Mouse (Mus musculus): Measurements from ENCODE around the gene Polh. TPM values are rescaled to one million over a fixed set of nuclear protein-coding genes. Genes with fewer than 3 reads are reported as not detected.

The Polh gene
- polyA plus RNA-seq, 1 experiment from 2014 or later, result 8.0 TPM

DNA sequence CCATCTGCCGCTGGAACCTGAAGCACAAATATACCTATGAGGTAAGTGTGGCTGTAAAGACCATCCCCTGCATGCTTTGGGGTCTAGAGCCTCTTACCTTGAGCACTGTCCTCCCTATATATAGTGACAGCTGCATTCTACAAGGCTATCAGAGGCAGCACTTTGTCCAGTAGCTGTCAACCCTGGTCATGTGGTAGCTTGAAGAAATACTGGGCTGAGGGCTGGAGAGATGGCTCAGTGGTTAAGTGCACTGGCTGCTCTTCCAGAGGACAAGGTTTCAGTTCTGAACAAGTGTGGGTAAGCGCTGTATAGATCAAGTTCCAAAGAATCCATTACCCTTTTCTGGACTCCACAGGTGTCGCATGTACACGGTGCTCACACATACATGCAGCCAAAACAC is 79.7 kb downstream of the Polh start:
- no peaks in the 10 kb centered on the region for H3K9me3 ChIP-seq (ENCODE audit: control insufficient read depth, low read length)
- no peaks in the 10 kb centered on the region for H3K4me1 ChIP-seq (replicated peaks; ENCODE audit: control insufficient read depth, insufficient read depth)
- H3K27me3 ChIP-seq (ENCODE audit: control insufficient read depth, insufficient read depth, low read length), result no peaks in the 10 kb centered on the region
- ATAC-seq (ENCODE audit: low FRiP score, low TSS enrichment) (no peak), DNase-seq (ENCODE audit: low spot score) (no peak)
- TF ChIP-seq CTCF (IDR thresholded peaks at IDR 0.05; ENCODE audit: low read depth) (no peak), EP300 (optimal IDR thresholded peaks at IDR 0.05) (no peak)
- H3K27ac ChIP-seq (replicated peaks), result no peak overlapping the region
- H3K36me3 ChIP-seq (ENCODE audit: control insufficient read depth, insufficient read depth, low read length), result peaks cover 35% of the 10 kb centered on the region
- H3K9ac ChIP-seq (ENCODE audit: low read length), result no peak overlapping the region
- WGBS, result 94% methylated on average over 4 of the region's 4 CpGs
- H3K4me3 ChIP-seq (ENCODE audit: low read depth, low read length), result no peak overlapping the region
- no peak overlapping the region for H3K4me2 ChIP-seq (replicated peaks; ENCODE audit: low read depth)

MicroRNAs encoded within 50 kb of the gene (microRNA counts, 519-probe panel; counts per million panel counts)
- microRNA mmu-miR-693-3p (not detected), microRNA mmu-miR-693-5p (not detected)

Small RNA genes lying within 50 kb of the gene (microRNA-seq; reads per million reads assigned to microRNA genes)
- not detected for gene Mir693

Other genes with a start within 250 kb of the Polh start
- 2.4 and 3.1 TPM in 2 replicates for gene Vegfa, start 170.3 kb downstream of the Polh start, polyA plus RNA-seq (2015; fragmentation: Nextera tagmentation; extraction: Ambion mirVana)
- 94.9 and 99.0 TPM in 2 replicates for gene Mrps18a, start 91.7 kb downstream of the Polh start, polyA plus RNA-seq (2015; fragmentation: Nextera tagmentation; extraction: Ambion mirVana)
- gene Rsph9, start 58.4 kb downstream of the Polh start, polyA plus RNA-seq (2015; fragmentation: Nextera tagmentation; extraction: Ambion mirVana), result 13.1 and 13.6 TPM in 2 replicates
- gene Mad2l1bp, start 49.1 kb downstream of the Polh start, polyA plus RNA-seq (2015; fragmentation: Nextera tagmentation; extraction: Ambion mirVana), result 35.5 and 35.8 TPM in 2 replicates
- gene Gtpbp2, start 41.6 kb downstream of the Polh start, polyA plus RNA-seq (2015; fragmentation: Nextera tagmentation; extraction: Ambion mirVana), result 21.2 and 21.6 TPM in 2 replicates
- 11.5 and 12.2 TPM in 2 replicates for gene Xpo5, start 137 bp upstream of the Polh start, polyA plus RNA-seq (2015; fragmentation: Nextera tagmentation; extraction: Ambion mirVana)
- 47.7 and 48.0 TPM in 2 replicates for gene Polr1c, start 45.4 kb upstream of the Polh start, polyA plus RNA-seq (2015; fragmentation: Nextera tagmentation; extraction: Ambion mirVana)
- 119 and 125 TPM in 2 replicates for gene Yipf3, start 45.4 kb upstream of the Polh start, polyA plus RNA-seq (2015; fragmentation: Nextera tagmentation; extraction: Ambion mirVana)
- gene Lrrc73, start 50.9 kb upstream of the Polh start, polyA plus RNA-seq (2015; fragmentation: Nextera tagmentation; extraction: Ambion mirVana), result 0.73 and 0.79 TPM in 2 replicates
- 13.5 and 17.7 TPM in 2 replicates for gene Tjap1, start 80.4 kb upstream of the Polh start, polyA plus RNA-seq (2015; fragmentation: Nextera tagmentation; extraction: Ambion mirVana)
- 8.9 and 10.8 TPM in 2 replicates for gene Dlk2, start 94.8 kb upstream of the Polh start, polyA plus RNA-seq (2015; fragmentation: Nextera tagmentation; extraction: Ambion mirVana)
- 3.5 and 4.3 TPM in 2 replicates for gene Abcc10, start 125.7 kb upstream of the Polh start, polyA plus RNA-seq (2015; fragmentation: Nextera tagmentation; extraction: Ambion mirVana)
- 2.9 and 3.5 TPM in 2 replicates for gene Zfp318, start 181.1 kb upstream of the Polh start, polyA plus RNA-seq (2015; fragmentation: Nextera tagmentation; extraction: Ambion mirVana)
- 0.23 and 0.24 TPM in 2 replicates for gene Crip3, start 226.3 kb upstream of the Polh start, polyA plus RNA-seq (2015; fragmentation: Nextera tagmentation; extraction: Ambion mirVana)
- gene Slc22a7, start 235.8 kb upstream of the Polh start, polyA plus RNA-seq (2015; fragmentation: Nextera tagmentation; extraction: Ambion mirVana), result not detected in 2 replicates